Mouse (Mus musculus): ENCODE results near the gene Cyp2d22. TPM values are rescaled to one million over a fixed set of nuclear protein-coding genes. Genes with fewer than 3 reads are reported as not detected.

The Cyp2d22 gene
- total RNA-seq, 1 experiment from 2014 or later: 0.64 TPM

GRCm38 (mm10) chr15:82348258-82348998 is 31.6 kb downstream of the Cyp2d22 start:
- peak; percentile 10; the same call in 1 of the 2 replicates for ATAC-seq (replicated peaks; ENCODE audit: low read depth, poor library complexity, severe bottlenecking)

- ATAC-seq (replicated peaks; ENCODE audit: low read depth, poor library complexity, severe bottlenecking): no peak
These were observed 32.2 kb downstream of the Cyp2d22 start for GRCm38 (mm10) chr15:82347852-82348251.

GRCm38 (mm10) chr15:82347303-82347676 is 32.8 kb downstream of the Cyp2d22 start:
- no peak for ATAC-seq (replicated peaks; ENCODE audit: low read depth, poor library complexity, severe bottlenecking)

GRCm38 (mm10) chr15:82346580-82347302 is 33.3 kb downstream of the Cyp2d22 start:
- ATAC-seq (replicated peaks; ENCODE audit: low read depth, poor library complexity, severe bottlenecking): no peak

GRCm38 (mm10) chr15:82345820-82346470 is 34.1 kb downstream of the Cyp2d22 start:
- peak; percentile 68 for ATAC-seq (replicated peaks; ENCODE audit: low read depth, poor library complexity, severe bottlenecking)

- no peak for ATAC-seq (replicated peaks; ENCODE audit: low read depth, poor library complexity, severe bottlenecking)
These were observed 35.1 kb downstream of the Cyp2d22 start for GRCm38 (mm10) chr15:82344971-82345370.

GRCm38 (mm10) chr15:82343368-82344287 is 36.4 kb downstream of the Cyp2d22 start:
- ATAC-seq (replicated peaks; ENCODE audit: low read depth, poor library complexity, severe bottlenecking): no peak

GRCm38 (mm10) chr15:82342543-82342935 is 37.5 kb downstream of the Cyp2d22 start:
- no peak for ATAC-seq (replicated peaks; ENCODE audit: low read depth, poor library complexity, severe bottlenecking)

GRCm38 (mm10) chr15:82341675-82342542 is 38.2 kb downstream of the Cyp2d22 start:
- peak; percentile 46 for ATAC-seq (replicated peaks; ENCODE audit: low read depth, poor library complexity, severe bottlenecking)

GRCm38 (mm10) chr15:82341036-82341501 is 39.0 kb downstream of the Cyp2d22 start:
- peak; percentile 3; the same call in 1 of the 2 replicates for ATAC-seq (replicated peaks; ENCODE audit: low read depth, poor library complexity, severe bottlenecking)

- no peak for ATAC-seq (replicated peaks; ENCODE audit: low read depth, poor library complexity, severe bottlenecking)
These were observed 39.5 kb downstream of the Cyp2d22 start for GRCm38 (mm10) chr15:82340414-82341035.

GRCm38 (mm10) chr15:82339634-82340254 is 40.3 kb downstream of the Cyp2d22 start:
- no peak for ATAC-seq (replicated peaks; ENCODE audit: low read depth, poor library complexity, severe bottlenecking)

GRCm38 (mm10) chr15:82339150-82339549 is 40.9 kb downstream of the Cyp2d22 start:
- no peak for ATAC-seq (replicated peaks; ENCODE audit: low read depth, poor library complexity, severe bottlenecking)

GRCm38 (mm10) chr15:82338593-82339112 is 41.4 kb downstream of the Cyp2d22 start, which contains the start of the genes Naga, Pheta2 and Smdt1:
TSS of gene Naga (minus strand) at chr15:82338925.
TSS of gene Pheta2 (plus strand) at chr15:82338942.
TSS of gene Smdt1 (plus strand) at chr15:82338959.
- ATAC-seq (replicated peaks; ENCODE audit: low read depth, poor library complexity, severe bottlenecking): peak; percentile 61

- peak; percentile 26 for ATAC-seq (replicated peaks; ENCODE audit: low read depth, poor library complexity, severe bottlenecking)
These were observed 42.2 kb downstream of the Cyp2d22 start for GRCm38 (mm10) chr15:82337875-82338274.

- no peak for ATAC-seq (replicated peaks; ENCODE audit: low read depth, poor library complexity, severe bottlenecking)
These were observed 43.4 kb downstream of the Cyp2d22 start for GRCm38 (mm10) chr15:82336629-82337028.

GRCm38 (mm10) chr15:82335194-82335593 is 44.9 kb downstream of the Cyp2d22 start:
- ATAC-seq (replicated peaks; ENCODE audit: low read depth, poor library complexity, severe bottlenecking): no peak

All from common myeloid progenitor, adult 5-6 weeks (primary cell).